Mouse (Mus musculus): ENCODE data around the gene Ddx21.
A peak's percentile ranks its signal among the peaks of the same experiment; 100 is the strongest.

Ddx21 gene

DNA sequence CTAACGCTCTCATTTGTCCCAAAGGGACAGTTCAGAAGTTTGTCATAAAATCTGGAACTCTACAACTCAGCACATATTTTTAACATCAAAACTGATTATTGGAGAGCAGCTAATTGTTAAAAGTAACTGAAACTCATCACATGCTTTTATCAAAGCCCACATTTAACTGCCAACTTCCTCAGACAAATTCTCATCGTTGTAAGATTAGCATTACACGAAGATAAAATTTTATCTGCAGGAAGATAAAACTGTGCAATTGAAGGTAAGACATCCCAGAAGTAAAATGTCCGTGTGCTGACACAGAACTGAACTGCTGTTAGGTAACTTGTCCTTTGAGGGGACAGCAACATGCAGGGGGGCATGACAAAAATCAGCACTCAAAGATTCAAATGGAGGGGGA, 33.2 kb downstream of the Ddx21 start:
- DNase-seq = no peak

DNA sequence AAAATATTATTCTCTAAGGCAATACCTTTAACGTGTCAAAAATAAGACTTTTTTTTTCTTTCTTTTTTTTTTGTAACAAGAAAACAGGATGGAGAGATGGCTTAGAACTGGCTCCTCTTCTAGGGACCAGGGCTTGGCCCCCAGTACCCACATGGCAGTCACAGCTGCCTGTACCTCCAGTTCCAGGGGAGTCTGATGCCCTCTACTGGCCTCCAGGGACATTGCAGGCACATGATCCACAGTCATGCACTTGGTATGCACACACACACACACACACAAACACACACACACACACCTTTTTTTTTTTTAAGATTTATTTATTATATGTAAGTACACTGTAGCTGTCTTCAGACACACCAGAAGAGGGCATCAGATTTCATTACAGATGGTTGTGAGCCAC, 44.3 kb downstream of the Ddx21 start:
- peak; percentile 50 for DNase-seq

DNA sequence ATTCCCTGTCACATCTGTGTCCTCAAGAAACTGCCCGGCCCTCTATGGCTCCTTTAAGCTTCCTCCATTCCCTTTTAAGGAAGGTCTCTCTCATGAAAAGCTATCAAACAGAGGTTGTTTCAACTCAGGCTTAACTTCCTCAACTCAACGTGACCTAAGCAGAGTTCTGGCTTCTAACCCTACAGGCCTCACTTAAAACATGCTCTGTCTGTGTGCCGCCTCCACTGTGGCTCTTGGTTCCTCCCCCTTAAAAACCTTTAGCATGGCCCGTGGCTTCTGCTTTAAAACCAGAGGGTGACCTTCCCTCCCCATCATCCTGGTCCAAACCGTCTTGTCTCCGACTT, 45.6 kb downstream of the Ddx21 start:
- DNase-seq = no peak

DNA sequence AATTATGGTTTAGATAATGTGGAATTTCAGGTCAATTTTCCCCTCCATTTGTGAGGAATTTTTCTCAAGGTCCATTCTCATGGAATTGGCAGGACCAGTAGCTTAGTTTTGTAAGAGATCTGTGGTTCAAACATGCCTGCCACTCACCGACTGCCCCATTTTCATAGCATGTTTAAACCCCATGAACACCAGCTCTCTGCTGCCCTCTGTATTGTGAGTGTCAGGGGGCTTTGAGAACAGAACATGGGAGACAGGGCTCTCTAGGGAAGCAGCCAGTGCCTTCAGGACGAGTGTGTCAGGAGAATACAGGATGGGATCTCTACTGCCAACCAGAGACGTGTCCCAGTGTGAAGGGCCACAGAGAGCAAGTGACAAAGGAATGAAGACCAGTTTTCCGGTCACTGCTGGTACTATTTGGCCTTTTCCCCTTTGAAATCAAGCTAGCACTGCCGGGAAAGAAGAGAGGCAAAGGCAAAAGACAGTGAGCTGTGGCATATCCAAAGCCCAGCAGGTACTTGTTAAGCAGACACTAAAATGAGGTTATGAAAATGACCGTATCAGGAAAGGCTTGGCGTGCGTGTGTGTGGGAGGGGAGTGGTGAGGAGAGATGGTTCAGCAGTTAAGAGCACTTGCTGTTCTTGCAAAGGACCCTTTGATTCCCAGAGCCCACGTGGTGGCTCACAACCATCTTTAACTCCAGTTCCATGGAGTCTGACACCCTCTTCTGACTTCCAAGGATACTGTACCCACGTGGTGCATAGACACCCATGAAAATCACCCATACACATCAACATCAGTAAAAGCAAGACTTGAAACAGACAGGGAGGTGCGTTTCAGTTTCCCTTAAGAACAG, 46.1 kb downstream of the Ddx21 start:
- peak; percentile 38 for DNase-seq

DNA sequence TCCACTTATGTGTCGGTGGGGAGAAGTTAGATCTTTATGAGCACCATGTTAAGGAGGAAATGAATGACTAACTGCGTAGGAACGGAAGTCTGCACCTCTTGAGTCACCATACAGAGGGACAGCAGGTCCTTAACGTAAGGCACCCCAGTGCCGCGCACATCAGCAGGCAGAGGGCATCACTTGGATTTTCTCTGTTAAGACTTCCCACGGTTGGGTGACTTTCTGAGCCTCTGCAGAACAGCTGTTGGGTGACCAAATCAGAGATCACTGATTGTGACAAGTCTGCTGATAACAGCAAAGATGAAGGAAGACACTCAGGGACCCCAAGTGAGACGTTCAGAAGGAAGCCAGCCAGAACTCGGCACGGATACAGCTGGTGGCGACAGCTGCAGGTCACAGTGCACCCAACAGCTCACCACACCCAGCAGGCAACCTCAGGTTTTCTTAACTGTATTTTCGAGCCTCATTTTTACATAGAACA, 48.4 kb downstream of the Ddx21 start:
- DNase-seq = peak; percentile 65

DNA sequence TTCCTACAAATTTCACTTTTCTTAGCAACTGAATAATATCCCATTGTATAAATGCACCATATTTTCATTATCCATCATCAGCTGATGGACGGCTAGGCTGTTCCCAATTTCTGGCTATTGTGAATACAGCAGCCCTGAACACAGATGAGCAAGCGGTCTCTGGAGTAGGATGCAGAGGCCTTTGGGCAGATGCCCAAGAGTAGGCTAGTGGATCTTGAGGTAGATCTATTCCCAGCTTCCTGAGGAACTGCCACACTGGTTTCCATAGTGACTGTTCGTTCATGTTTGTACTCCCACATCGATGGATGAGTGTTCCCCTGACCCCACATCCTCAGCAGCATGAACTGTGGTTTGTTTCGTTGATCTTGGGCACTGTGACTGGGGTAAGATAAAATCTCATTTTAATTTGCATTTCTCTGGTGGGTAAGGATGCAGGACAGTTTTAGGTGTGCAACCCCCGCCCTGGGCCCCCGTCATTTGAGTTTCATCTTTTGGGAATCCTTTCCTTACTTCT, 51.2 kb downstream of the Ddx21 start:
- DNase-seq = no peak

DNA sequence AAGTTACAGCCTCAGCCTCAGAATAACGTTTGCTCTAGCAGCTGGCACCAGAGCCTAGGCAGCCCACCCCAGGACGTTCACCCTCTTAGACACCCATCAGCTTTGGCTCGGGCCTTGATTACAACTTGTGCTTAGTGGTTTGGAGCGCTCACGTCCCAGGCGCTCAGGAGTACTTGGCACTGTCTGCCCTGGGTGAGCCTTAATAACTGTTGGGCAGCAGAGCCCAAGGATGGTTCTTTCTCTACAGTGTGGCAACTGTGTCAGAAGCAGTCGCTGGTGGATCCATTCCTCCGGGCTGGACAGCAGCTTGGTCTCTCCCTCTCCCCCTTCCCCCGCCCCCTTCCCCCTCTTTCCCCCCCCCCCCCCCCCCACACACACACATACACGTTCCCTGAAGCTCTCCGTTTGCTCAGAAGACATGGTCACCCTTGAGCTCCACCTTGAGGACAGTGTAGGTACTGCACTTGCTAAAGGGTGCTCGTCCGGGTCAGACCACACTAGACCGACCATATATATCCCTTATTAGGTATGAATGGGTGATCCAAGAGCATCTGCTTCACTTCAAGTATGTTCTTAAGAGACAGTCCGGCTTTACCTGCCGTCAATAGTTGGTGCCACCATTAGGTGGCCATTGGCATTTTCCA, 52.4 kb downstream of the Ddx21 start:
- peak; percentile 88 for DNase-seq

DNA sequence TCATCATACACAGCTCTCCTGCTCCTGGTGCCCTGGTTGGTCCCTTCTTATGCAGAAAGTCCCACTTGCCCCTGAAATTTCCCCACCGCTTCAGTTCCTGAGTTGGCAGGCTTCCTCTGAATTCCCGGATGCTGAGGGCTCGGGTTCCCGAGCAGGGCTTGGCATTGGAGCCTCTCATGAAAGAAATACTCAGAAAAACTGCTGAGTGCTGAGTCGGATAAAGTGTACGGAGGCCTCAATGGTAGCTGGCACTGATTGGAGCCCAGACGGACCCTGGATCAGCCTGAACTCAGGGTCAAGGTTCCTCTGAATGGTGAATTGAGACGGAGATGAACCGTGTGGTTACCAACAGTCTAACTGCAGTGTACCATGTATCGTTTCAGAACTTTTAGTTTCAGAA, 55.6 kb downstream of the Ddx21 start:
- no peak for DNase-seq

DNA sequence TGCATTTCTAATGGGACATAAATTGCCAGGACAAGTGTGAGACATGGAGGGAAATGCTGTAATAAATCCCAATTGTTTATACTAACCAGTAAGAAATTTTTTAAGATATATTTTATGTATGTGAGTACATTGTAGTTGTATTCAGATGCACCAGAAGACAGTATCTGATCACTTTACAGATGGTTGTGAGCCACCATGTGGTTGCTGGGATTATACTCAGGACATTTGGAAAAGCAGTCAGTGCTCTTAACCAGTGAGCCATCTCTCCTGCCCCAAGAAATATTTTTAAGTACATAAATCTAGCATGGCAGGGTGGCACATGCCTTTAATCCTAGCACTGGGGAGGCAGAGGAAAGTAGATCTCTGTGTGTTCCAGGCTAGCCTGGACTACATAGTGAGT, 56.3 kb downstream of the Ddx21 start:
- no peak for DNase-seq

DNA sequence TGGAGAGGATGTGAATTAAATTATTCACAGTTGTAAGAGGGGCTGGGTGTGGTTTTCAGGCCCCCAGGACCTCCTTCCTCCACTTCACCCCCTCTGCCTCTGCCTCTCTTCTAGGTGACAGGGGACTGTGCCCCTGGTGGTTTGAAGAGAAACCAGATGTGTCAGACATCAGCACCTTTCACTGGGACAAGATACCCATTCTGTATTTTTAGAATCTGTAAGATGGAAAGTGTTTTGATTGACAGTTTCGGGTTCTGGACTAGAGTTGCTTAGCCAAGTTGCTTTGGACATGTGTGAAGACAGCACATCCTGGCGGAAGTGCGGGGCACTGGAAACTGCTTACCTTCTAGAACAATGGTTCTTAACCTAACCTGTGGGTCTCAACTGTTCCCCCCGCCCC, 57.8 kb downstream of the Ddx21 start:
- DNase-seq = peak; percentile 47

DNA sequence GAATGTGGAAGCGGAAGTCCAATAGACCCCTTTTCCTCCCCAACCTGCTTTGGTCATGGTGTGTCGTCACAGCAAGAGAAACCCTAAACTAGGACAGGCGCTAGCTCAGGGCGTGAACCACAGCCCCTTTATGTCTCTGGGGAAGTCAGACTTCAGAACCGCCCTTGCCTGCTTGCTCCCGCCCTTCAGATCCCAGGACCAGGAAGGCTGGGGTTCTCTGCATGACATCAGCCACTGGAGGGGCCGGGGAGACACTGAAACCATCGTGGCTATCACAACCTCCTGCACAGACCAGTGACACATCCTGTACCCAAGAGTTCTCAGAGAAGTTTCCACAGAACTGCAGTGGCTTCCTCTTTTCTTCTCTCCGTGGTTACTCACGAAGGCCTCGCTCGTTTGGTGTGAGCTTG, 58.7 kb downstream of the Ddx21 start:
- DNase-seq = peak; percentile 66

DNA sequence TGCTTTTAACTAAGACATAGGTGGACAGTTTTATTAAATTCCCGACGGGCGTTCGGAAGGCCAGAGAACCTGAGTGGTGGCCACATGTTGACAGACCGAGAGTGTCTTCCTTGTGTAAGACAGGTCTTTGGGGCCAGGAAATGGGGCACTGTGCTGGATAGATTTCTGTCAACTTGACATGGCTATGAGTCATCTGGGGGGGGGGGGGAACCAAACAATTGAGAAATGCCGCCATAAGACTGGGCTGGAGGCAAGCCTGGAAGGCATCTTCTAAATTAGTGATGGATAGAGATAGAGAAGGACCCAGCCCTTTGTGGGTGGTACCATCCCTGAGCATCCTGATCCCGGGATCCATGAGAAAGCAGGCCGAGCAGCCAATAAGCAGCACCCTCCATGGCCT, 59.2 kb downstream of the Ddx21 start:
- DNase-seq = no peak

DNA sequence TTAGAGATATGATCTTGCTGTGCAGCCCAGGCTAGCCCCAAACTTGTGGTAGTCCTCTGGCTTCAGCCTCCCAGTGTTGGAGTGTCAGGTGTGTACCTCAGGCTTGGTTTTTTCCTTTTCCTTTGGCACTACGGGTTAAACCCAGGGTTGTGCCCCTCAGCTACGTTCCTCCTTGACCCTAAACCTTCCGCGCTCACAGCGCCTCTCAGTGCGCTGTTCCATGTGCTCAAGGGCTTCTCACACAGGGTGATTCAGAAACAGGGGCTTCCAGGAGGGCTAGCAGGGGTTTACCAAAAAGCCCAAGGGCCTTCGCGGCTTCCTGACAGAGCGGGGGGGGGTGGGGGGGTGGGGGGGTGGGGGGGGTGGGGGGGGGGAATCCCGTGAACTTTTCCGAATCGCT, 59.6 kb downstream of the Ddx21 start:
- no peak for DNase-seq

DNA sequence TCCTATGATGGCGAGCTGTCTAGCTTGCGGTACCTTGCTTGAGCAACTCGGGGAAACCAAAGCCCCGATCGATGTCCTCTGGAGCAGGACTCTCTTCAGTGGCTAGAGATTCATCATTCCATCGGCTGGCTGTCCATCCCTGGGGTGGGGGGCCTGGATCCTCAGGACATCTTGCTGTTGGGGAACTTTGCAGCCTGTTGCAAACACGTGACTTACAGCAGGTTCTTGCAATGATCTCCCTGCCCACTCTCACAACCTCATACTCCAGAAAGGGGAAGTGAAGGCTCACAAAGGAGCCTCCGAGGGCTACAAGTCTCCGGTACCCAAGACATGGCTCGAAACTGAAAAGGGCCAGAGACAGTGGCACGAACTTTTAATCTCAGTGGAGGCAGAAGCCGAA, 60.6 kb downstream of the Ddx21 start:
- no peak for DNase-seq

DNA sequence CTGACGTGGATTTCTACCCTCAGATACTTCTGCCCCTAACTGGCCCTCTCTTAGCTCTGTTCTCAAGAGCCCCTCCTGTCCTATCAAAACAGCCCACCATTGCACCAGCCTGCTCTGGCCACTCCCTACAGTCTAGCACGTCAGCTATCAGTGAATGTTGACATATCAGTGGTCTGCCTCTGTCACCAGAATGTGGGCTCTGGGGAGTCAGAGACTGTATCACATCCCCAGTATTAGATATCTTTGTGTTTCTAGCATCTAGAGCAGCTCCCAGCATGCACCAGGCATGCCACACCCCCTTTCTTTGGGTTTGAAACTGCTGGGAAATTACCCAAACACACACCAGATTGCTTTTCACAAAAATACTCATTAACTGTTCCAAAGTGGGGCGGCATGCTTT, 61.3 kb downstream of the Ddx21 start:
- no peak for DNase-seq

DNA sequence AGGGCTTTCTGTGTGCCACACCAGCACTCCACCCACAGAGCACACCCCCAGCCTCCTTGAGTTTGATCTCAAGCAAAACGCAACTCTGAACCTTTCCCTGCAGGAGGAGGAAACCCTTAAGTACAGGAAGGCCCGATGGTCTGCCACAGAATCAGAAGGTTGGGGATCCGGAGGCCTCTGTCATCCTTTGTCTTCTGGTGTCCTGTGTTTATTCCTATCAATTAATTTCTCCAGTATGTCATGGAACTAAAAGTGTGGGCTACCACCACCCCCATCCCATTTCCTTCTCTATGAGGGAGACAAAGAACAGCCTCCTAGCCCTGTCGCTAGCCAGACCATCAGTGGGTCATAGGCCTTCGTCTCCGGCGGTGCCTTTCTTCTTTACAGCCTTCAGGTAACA, 67.6 kb downstream of the Ddx21 start:
- no peak for DNase-seq

DNA sequence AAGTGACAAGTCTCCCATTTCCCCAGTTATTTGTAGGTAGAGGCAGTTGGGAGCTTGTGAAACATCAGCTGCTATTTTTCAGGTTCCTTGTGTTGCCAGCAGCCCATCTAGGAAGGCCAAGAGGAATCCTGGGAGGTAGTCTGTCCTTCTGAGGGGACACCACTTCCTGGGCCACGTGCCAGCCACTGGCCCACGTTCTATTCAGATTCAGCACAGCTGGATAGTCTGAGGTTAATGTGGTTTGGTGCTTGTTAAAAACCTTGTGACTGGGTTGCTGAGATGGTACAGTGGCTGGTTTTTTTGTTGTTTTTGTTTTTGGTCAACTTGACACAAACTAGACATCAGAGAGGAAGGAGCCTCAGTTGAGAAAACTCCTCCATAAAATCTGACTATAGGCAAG, 69.2 kb downstream of the Ddx21 start:
- DNase-seq = no peak

All from thymus, postnatal 4 days (tissue).